Comparison of ENCODE assay signal across 8 mouse cellular contexts in genomic region chrX:48341621-48342161, GRCm38 (mm10). TPM values are rescaled to one million over a fixed set of nuclear protein-coding genes. Genes with fewer than 3 reads are reported as not detected.
DNase-seq lines count a peak whose midpoint lies in the region; ATAC-seq lines count a peak whose summit lies in the region.

No protein-coding gene starts in this region.

- ATAC-seq in CD4-positive, CD25-positive, alpha-beta regulatory T cell, adult 4 months, result no peak
- ATAC-seq in hindbrain, embryonic 12.5 days (ENCODE audit: low FRiP score), result no peak
- ATAC-seq in limb, embryonic 13.5 days (ENCODE audit: low FRiP score, low read depth), result 0 out of 2 replicates have a peak, but pooled peaks have one; percentile 35
- no peak for ATAC-seq in midbrain, embryonic 15.5 days (replicated peaks)

- H3K4me2 ChIP-seq in hindbrain, embryonic 12.5 days (replicated peaks), result peak overlapping the region; percentile 74
- H3K4me2 ChIP-seq in limb, embryonic 13.5 days (replicated peaks), result peak overlapping the region; percentile 74
- peak overlapping the region; percentile 76 for H3K4me2 ChIP-seq in midbrain, embryonic 15.5 days

- H3K36me3 ChIP-seq in hindbrain, embryonic 12.5 days, result no peaks in the 10 kb centered on the region
- H3K36me3 ChIP-seq in limb, embryonic 13.5 days, result no peaks in the 10 kb centered on the region
- H3K36me3 ChIP-seq in midbrain, embryonic 15.5 days (replicated peaks), result no peaks in the 10 kb centered on the region

- DNase-seq in CD4-positive, CD25-positive, alpha-beta regulatory T cell, adult 2 months (ENCODE audit: low read depth, low spot score), result peak; percentile 35
- DNase-seq in brain, adult 2 months (ENCODE audit: low read depth, low spot score), result peak; percentile 16
- DNase-seq in forelimb bud, embryonic 11.5 days (ENCODE audit: low read depth, low spot score), result peak; percentile 33
- DNase-seq in testis, postnatal 10 days (ENCODE audit: low spot score), result peak; percentile 79

- H3K4me3 ChIP-seq in hindbrain, embryonic 12.5 days, result peak overlapping the region; percentile 54
- H3K4me3 ChIP-seq in limb, embryonic 13.5 days, result peak overlapping the region; percentile 57
- H3K4me3 ChIP-seq in midbrain, embryonic 15.5 days, result peak overlapping the region; percentile 65

- WGBS in hindbrain, embryonic 12.5 days, result 22% methylated on average over 15 of the region's 73 CpGs
- WGBS in limb, embryonic 13.5 days, result 11% methylated on average over 25 of the region's 73 CpGs
- WGBS in midbrain, embryonic 15.5 days, result 30% methylated on average over 19 of the region's 73 CpGs

- no peaks in the 10 kb centered on the region for H3K9me3 ChIP-seq in hindbrain, embryonic 12.5 days (replicated peaks)
- no peaks in the 10 kb centered on the region for H3K9me3 ChIP-seq in limb, embryonic 13.5 days
- H3K9me3 ChIP-seq in midbrain, embryonic 15.5 days, result no peaks in the 10 kb centered on the region

- H3K27me3 ChIP-seq in hindbrain, embryonic 12.5 days, result peaks cover 3% of the 10 kb centered on the region; the same call in 1 of the 2 replicates
- H3K27me3 ChIP-seq in limb, embryonic 13.5 days, result peaks cover 30% of the 10 kb centered on the region; the same call in 1 of the 2 replicates
- H3K27me3 ChIP-seq in midbrain, embryonic 15.5 days (replicated peaks), result no peaks in the 10 kb centered on the region

- H3K4me1 ChIP-seq in hindbrain, embryonic 12.5 days, result peaks cover 10% of the 10 kb centered on the region; the same call in 1 of the 2 replicates
- H3K4me1 ChIP-seq in limb, embryonic 13.5 days, result peaks cover 12% of the 10 kb centered on the region
- peaks cover 14% of the 10 kb centered on the region; the same call in 1 of the 2 replicates for H3K4me1 ChIP-seq in midbrain, embryonic 15.5 days

- no peak overlapping the region; the same call in 1 of the 2 replicates for H3K27ac ChIP-seq in hindbrain, embryonic 12.5 days
- H3K27ac ChIP-seq in limb, embryonic 13.5 days, result peak overlapping the region; percentile 69; the same call in 1 of the 2 replicates
- H3K27ac ChIP-seq in midbrain, embryonic 15.5 days, result no peak overlapping the region

- peak overlapping the region; percentile 55 for H3K9ac ChIP-seq in hindbrain, embryonic 12.5 days
- H3K9ac ChIP-seq in limb, embryonic 13.5 days, result peak overlapping the region; percentile 67
- peak overlapping the region; percentile 38 for H3K9ac ChIP-seq in midbrain, embryonic 15.5 days

RNA-seq across cellular contexts. Expression of gene Bcorl1, which starts 0.5 kb away (rescaled TPM):
- 1 to 10 TPM; 2.3 to 2.7 TPM for polyA plus RNA-seq in CD4-positive, CD25-positive, alpha-beta regulatory T cell, adult 4 months (2017; shearing (Covaris generic))
- 8.0 and 9.5 TPM in 2 replicates for polyA plus RNA-seq in hindbrain, embryonic 12.5 days (2016; fragmentation: Nextera tagmentation; extraction: Ambion mirVana)
- polyA plus RNA-seq in limb, embryonic 13.5 days (2015; fragmentation: Nextera tagmentation; extraction: Ambion mirVana), result 6.8 and 6.9 TPM in 2 replicates
- 6.2 and 8.4 TPM in 2 replicates for polyA plus RNA-seq in midbrain, embryonic 15.5 days (2015; fragmentation: Nextera tagmentation; extraction: Ambion mirVana)

Comparison
In these comparisons a context has a peak if more than half of its experiments do, and no peak if none do; other contexts are left out.
1. DNase-seq: peak in every context shown above with its lines; median percentile 79 in testis, postnatal 10 days; 35 in CD4-positive, CD25-positive, alpha-beta regulatory T cell, adult 2 months; 33 in forelimb bud, embryonic 11.5 days; 16 in brain, adult 2 months.